Mouse (Mus musculus): ENCODE results near the gene Zc3h7a.

- TF ChIP-seq CTCF (conservative IDR thresholded peaks at IDR 0.05; ENCODE audit: insufficient read depth, insufficient read length, low read depth, low read length) (peak; percentile 11; the same call in 1 of the 2 replicates), POLR2A (IDR thresholded peaks at IDR 0.05; ENCODE audit: low read depth, low read length) (no peak)
These were observed 1.5 kb downstream of the Zc3h7a start for GRCm38 (mm10) chr16:11174671-11175081.
